Mouse (Mus musculus) embryonic facial prominence, embryonic 11.5 days (tissue): Measurements from ENCODE around the gene Ncapd2. TPM values are rescaled to one million over a fixed set of nuclear protein-coding genes. Genes with fewer than 3 reads are reported as not detected.

Experiments
- ATAC-seq: fragments of 200-750 bp; cut with Nextera tagmentation; replicated peaks from 2 replicates; pipeline ENCODE4 v1.8.0; 2017; ENCODE audit warnings: low read depth; ENCODE audit not compliant: insufficient number of reproducible peaks, low FRiP score, low TSS enrichment
- DNase-seq: peaks from one replicate; pipeline ENCODE4 v3.0.0-alpha.2; 2015; ENCODE audit warnings: low spot score
- H3K27ac ChIP-seq: fragments of 300-500 bp; sonication (generic); replicated peaks from 2 replicates; pipeline ENCODE4 v1.5.1; 2014; ENCODE audit warnings: mild to moderate bottlenecking, low read depth, low read length, control low read depth
- H3K27me3 ChIP-seq: fragments of 300-500 bp; sonication (generic); 2 replicates; pipeline ENCODE4 v1.6.1; 2014; ENCODE audit warnings: mild to moderate bottlenecking, low read length, moderate library complexity, mixed read lengths; ENCODE audit not compliant: control insufficient read depth, insufficient read depth
- H3K36me3 ChIP-seq: fragments of 300-500 bp; sonication (generic); replicated peaks from 2 replicates; pipeline ENCODE4 v1.6.1; 2014; ENCODE audit warnings: low read depth, mild to moderate bottlenecking, low read length, moderate library complexity, mixed read lengths; ENCODE audit not compliant: control insufficient read depth, insufficient read depth
- H3K4me1 ChIP-seq: fragments of 300-500 bp; sonication (generic); 2 replicates; pipeline ENCODE4 v1.6.1; 2014; ENCODE audit warnings: low read length, mixed read lengths; ENCODE audit not compliant: control insufficient read depth, insufficient read depth
- H3K4me2 ChIP-seq: fragments of 300-500 bp; sonication (generic); 2 replicates; pipeline ENCODE4 v1.6.1; 2014; ENCODE audit warnings: low read depth, mild to moderate bottlenecking, control low read depth, low read length, moderate library complexity
- H3K4me3 ChIP-seq: fragments of 300-500 bp; sonication (generic); 2 replicates; pipeline ENCODE4 v1.5.1; 2014; ENCODE audit warnings: low read depth, low read length, control low read depth
- H3K9ac ChIP-seq: fragments of 300-500 bp; sonication (generic); replicated peaks from 2 replicates; pipeline ENCODE4 v1.6.1; 2014; ENCODE audit warnings: mild to moderate bottlenecking, control low read depth, low read length
- H3K9me3 ChIP-seq: fragments of 300-500 bp; sonication (generic); replicated peaks from 2 replicates; pipeline ENCODE4 v1.6.1; 2016; ENCODE audit warnings: mild to moderate bottlenecking, low read length, inconsistent platforms, mixed read lengths; ENCODE audit not compliant: control insufficient read depth
- whole genome bisulfite sequencing: fragments of 180-500 bp; shearing (Covaris S2); extraction: QIAGEN DNeasy Blood & Tissue Kit; methylation state at CpG from one replicate; pipeline ENCODE4 v1.1.7; 2014; 5-methylcytosine and 5-hydroxymethylcytosine counted together
- polyA plus RNA-seq: library from polyadenylated mRNA; unstranded; fragments of >200 nt; fragmentation: Nextera tagmentation; extraction: Ambion mirVana; gene quantifications from 2 replicates; pipeline ENCODE4 v1.2.1, GENCODE M21; 2014

Gene Ncapd2
- polyA plus RNA-seq, 1 experiment from 2014 or later: 136 TPM

GRCm38 (mm10) chr6:125222146-125222545, 30.6 kb upstream of the Ncapd2 start:
- ATAC-seq: no peak
- H3K4me3 ChIP-seq: no peak overlapping the region
- no peak overlapping the region for H3K4me2 ChIP-seq
- no peak overlapping the region for H3K9ac ChIP-seq
- no peaks in the 10 kb centered on the region for H3K4me1 ChIP-seq
- 69% methylated on average over 2 of the region's 2 CpGs for WGBS
- H3K27ac ChIP-seq: no peak overlapping the region
- H3K36me3 ChIP-seq: no peaks in the 10 kb centered on the region
- no peaks in the 10 kb centered on the region for H3K27me3 ChIP-seq
- DNase-seq: no peak
- no peaks in the 10 kb centered on the region for H3K9me3 ChIP-seq

DNA sequence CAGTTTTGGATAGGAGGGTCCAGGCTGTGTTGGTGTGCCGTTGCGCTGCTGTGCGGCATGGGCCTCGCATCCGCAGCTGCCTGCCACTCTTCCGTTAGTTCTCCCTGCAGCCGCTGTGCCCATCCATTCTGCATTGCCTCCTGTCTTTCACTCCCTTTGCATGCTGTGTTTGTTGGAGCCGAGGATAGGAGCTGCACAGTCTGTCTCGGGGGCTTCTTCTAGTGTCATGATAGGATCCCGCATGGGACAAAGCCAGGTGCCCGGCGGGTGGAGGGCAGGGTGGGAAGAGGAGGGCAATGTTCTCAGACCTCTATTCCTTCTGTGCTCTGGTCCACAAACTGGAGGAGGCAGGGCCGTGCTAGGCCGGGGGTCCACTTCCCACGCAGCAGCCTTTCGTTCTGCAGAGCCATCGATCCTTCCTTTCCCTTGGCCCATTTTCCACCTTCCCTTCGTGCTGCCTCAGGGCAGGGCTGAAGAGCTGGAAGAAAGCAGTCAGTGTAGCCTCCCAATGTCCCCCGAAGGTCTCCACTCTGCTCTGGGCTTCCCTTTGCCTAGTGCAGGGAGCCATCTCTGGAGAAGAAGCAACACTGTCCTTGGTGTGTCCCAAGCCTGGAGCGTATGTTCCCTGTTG, 29.7 kb upstream of the Ncapd2 start:
- Histone ChIP-seq H3K4me1 (no peaks in the 10 kb centered on the region), H3K4me2 (no peak overlapping the region), H3K4me3 (no peak overlapping the region), H3K27ac (no peak overlapping the region), H3K36me3 (no peaks in the 10 kb centered on the region), H3K9ac (no peak overlapping the region), H3K27me3 (peaks cover 2% of the 10 kb centered on the region; the same call in 1 of the 2 replicates), H3K9me3 (no peaks in the 10 kb centered on the region)
- WGBS: 89% methylated on average over 20 of the region's 20 CpGs
- ATAC-seq (no peak), DNase-seq (no peak)

DNA sequence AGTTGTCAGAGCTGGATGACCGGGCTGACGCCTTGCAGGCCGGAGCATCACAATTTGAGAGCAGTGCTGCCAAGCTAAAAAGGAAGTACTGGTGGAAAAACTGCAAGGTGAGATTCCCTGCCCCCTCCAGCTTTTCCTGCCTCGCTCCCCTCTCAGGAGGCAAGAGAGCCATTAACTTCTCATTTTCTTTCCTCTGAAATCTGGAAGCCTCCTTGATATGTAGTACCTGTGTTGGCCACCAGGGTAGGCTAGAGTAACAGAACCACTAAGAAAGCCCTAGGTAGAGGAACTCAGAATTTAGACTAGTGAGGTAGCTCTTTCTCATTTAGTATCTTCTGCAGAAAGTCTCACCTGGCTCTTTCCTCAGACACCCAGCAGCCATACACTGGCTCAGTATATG, 27.5 kb upstream of the Ncapd2 start:
- Histone ChIP-seq H3K4me1 (no peaks in the 10 kb centered on the region), H3K27me3 (peaks cover 2% of the 10 kb centered on the region; the same call in 1 of the 2 replicates), H3K36me3 (no peaks in the 10 kb centered on the region), H3K4me3 (no peak overlapping the region), H3K9me3 (no peaks in the 10 kb centered on the region), H3K4me2 (no peak overlapping the region), H3K9ac (no peak overlapping the region), H3K27ac (no peak overlapping the region)
- ATAC-seq: no peak
- 67% methylated on average over 4 of the region's 4 CpGs for WGBS
- DNase-seq: peak; percentile 74

- 86% methylated on average over 11 of the region's 11 CpGs for WGBS
- no peak for DNase-seq
- Histone ChIP-seq H3K9me3 (no peaks in the 10 kb centered on the region), H3K27ac (no peak overlapping the region), H3K9ac (no peak overlapping the region), H3K36me3 (no peaks in the 10 kb centered on the region), H3K4me1 (no peaks in the 10 kb centered on the region), H3K27me3 (peaks cover 2% of the 10 kb centered on the region; the same call in 1 of the 2 replicates), H3K4me3 (no peak overlapping the region), H3K4me2 (no peak overlapping the region)
- no peak for ATAC-seq
Measured at GRCm38 (mm10) chr6:125217899-125218298, 26.4 kb upstream of the Ncapd2 start.

DNA sequence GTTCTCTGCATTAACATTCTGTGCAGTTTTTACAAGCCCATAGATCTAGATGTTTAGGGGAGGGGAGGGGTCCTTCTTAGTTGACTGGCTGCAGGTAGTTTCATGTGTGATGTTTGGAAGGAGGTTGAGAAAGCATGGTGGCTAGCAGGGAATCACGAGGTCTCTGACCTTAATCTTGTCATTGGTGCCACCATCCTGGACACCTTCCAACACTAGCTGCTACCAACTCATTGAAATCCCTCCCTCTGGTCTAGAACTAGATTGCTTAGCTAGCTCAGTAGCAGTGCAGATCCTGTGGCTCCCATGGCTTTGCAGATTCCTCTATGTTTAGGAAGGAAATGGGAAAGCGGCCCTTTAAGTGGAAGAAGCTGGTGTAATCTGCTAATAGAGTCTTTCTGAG, 25.4 kb upstream of the Ncapd2 start:
- no peak overlapping the region for H3K4me3 ChIP-seq
- ATAC-seq: no peak
- WGBS: 76% methylated on average over 2 of the region's 2 CpGs
- peaks cover 2% of the 10 kb centered on the region; the same call in 1 of the 2 replicates for H3K27me3 ChIP-seq
- H3K27ac ChIP-seq: no peak overlapping the region
- H3K4me1 ChIP-seq: no peaks in the 10 kb centered on the region
- H3K9ac ChIP-seq: no peak overlapping the region
- DNase-seq: no peak
- H3K36me3 ChIP-seq: no peaks in the 10 kb centered on the region
- no peaks in the 10 kb centered on the region for H3K9me3 ChIP-seq
- no peak overlapping the region for H3K4me2 ChIP-seq

DNA sequence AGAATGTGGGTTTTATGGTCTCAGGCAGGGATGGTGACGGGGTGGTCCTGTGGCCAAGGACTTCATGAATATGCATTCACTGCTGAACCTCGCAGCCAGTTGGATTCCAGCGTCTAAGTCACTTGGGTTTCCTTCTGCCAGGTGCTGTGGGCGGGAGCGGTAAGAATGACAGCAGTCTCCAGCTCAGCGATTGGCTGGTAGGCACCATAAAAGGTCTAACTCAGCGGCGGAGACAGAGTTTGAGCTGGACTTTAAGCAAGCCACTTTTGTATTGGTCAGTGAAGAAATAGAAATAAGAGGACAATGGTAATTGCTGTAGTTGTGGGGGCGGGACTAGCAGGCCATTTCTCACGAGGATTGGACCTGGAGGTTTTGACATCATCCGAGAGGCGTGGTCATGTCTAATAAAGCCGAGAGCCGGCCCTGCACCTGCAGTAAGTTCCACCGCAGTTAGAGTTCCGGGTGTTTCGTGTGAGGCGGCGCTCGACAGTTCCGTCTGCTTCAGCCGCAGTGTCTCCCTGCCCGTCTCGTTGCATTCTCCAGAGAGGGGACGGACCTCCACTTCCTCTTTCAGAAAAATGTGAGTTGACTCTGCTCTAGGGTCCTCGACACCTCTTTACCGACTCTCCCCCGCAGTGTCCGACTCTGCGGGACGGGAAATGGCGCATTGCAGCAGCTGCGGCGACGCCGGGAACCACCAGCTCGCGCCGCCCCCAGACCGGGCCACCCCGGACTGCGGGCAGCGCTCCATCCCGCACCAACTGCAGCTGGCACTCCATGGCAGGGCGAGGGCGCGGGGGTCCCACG, 23.9 kb upstream of the Ncapd2 start, which contains the start of gene Vamp1:
TSS of gene Vamp1 (plus strand) at position 404 of the 807 bp plus-strand sequence.
- no peak within 1 kb of the TSS for H3K27ac ChIP-seq
- no peaks in the 10 kb centered on the region for H3K9me3 ChIP-seq
- no peaks in the 10 kb centered on the region for H3K4me1 ChIP-seq
- peak within 1 kb of the TSS; percentile 79 for H3K9ac ChIP-seq
- H3K36me3 ChIP-seq: no peaks in the 10 kb centered on the region
- peak within 1 kb of the TSS; percentile 73 for H3K4me3 ChIP-seq
- WGBS: under 1% methylated on average over 46 of the region's 48 CpGs
- ATAC-seq (peak; percentile 93), DNase-seq (peak; percentile 96)
- H3K27me3 ChIP-seq: peaks cover 2% of the 10 kb centered on the region; the same call in 1 of the 2 replicates
- H3K4me2 ChIP-seq: peak within 1 kb of the TSS; percentile 96

GRCm38 (mm10) chr6:125213715-125214114, 22.2 kb upstream of the Ncapd2 start:
- Histone ChIP-seq H3K27ac (no peak overlapping the region), H3K36me3 (no peaks in the 10 kb centered on the region), H3K4me1 (no peaks in the 10 kb centered on the region), H3K4me2 (no peak overlapping the region), H3K9ac (no peak overlapping the region), H3K9me3 (no peaks in the 10 kb centered on the region), H3K4me3 (no peak overlapping the region), H3K27me3 (peaks cover 2% of the 10 kb centered on the region; the same call in 1 of the 2 replicates)
- ATAC-seq: no peak
- DNase-seq: no peak
- WGBS: 75% methylated on average over 6 of the region's 6 CpGs

DNA sequence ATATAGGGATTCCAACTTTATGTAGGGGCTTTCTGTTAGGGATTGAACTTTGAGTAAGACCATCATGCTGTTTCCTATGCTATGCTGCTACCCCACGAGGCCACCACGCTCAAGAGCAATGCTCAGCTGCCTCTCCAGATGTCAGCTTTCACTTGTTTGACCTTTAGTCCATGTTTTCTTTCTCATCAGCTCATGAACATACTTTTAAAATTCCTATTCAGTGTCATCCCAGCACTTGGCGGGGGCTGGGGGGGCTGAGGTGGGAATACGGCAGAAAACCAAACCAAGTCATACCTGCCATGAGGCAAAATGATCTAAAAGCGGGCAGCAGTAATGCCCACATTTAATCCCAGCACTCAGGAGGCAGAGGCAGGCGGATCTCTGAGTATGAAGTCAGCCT, 21.6 kb upstream of the Ncapd2 start:
- no peak for DNase-seq
- H3K9ac ChIP-seq: no peak overlapping the region
- no peak overlapping the region for H3K4me2 ChIP-seq
- H3K4me1 ChIP-seq: no peaks in the 10 kb centered on the region
- 70% methylated on average over 6 of the region's 6 CpGs for WGBS
- no peak for ATAC-seq
- H3K36me3 ChIP-seq: no peaks in the 10 kb centered on the region
- H3K27ac ChIP-seq: no peak overlapping the region
- H3K9me3 ChIP-seq: no peaks in the 10 kb centered on the region
- no peak overlapping the region for H3K4me3 ChIP-seq
- H3K27me3 ChIP-seq: peaks cover 2% of the 10 kb centered on the region; the same call in 1 of the 2 replicates
